Mouse (Mus musculus) embryonic facial prominence, embryonic 11.5 days (tissue): ENCODE data around the gene Psma6. TPM values are rescaled to one million over a fixed set of nuclear protein-coding genes. Genes with fewer than 3 reads are reported as not detected.

ENCODE experiments used
- ATAC-seq: fragments of 200-750 bp; cut with Nextera tagmentation; replicated peaks from 2 replicates; pipeline ENCODE4 v1.8.0; 2017; ENCODE audit warnings: low read depth; ENCODE audit not compliant: insufficient number of reproducible peaks, low FRiP score, low TSS enrichment
- DNase-seq: peaks from one replicate; pipeline ENCODE4 v3.0.0-alpha.2; 2015; ENCODE audit warnings: low spot score
- H3K27ac ChIP-seq: fragments of 300-500 bp; sonication (generic); replicated peaks from 2 replicates; pipeline ENCODE4 v1.5.1; 2014; ENCODE audit warnings: mild to moderate bottlenecking, low read depth, low read length, control low read depth
- H3K27me3 ChIP-seq: fragments of 300-500 bp; sonication (generic); 2 replicates; pipeline ENCODE4 v1.6.1; 2014; ENCODE audit warnings: mild to moderate bottlenecking, low read length, moderate library complexity, mixed read lengths; ENCODE audit not compliant: control insufficient read depth, insufficient read depth
- H3K36me3 ChIP-seq: fragments of 300-500 bp; sonication (generic); replicated peaks from 2 replicates; pipeline ENCODE4 v1.6.1; 2014; ENCODE audit warnings: low read depth, mild to moderate bottlenecking, low read length, moderate library complexity, mixed read lengths; ENCODE audit not compliant: control insufficient read depth, insufficient read depth
- H3K4me1 ChIP-seq: fragments of 300-500 bp; sonication (generic); 2 replicates; pipeline ENCODE4 v1.6.1; 2014; ENCODE audit warnings: low read length, mixed read lengths; ENCODE audit not compliant: control insufficient read depth, insufficient read depth
- H3K4me2 ChIP-seq: fragments of 300-500 bp; sonication (generic); 2 replicates; pipeline ENCODE4 v1.6.1; 2014; ENCODE audit warnings: low read depth, mild to moderate bottlenecking, control low read depth, low read length, moderate library complexity
- H3K4me3 ChIP-seq: fragments of 300-500 bp; sonication (generic); 2 replicates; pipeline ENCODE4 v1.5.1; 2014; ENCODE audit warnings: low read depth, low read length, control low read depth
- H3K9ac ChIP-seq: fragments of 300-500 bp; sonication (generic); replicated peaks from 2 replicates; pipeline ENCODE4 v1.6.1; 2014; ENCODE audit warnings: mild to moderate bottlenecking, control low read depth, low read length
- H3K9me3 ChIP-seq: fragments of 300-500 bp; sonication (generic); replicated peaks from 2 replicates; pipeline ENCODE4 v1.6.1; 2016; ENCODE audit warnings: mild to moderate bottlenecking, low read length, inconsistent platforms, mixed read lengths; ENCODE audit not compliant: control insufficient read depth
- WGBS: fragments of 180-500 bp; shearing (Covaris S2); extraction: QIAGEN DNeasy Blood & Tissue Kit; methylation state at CpG from one replicate; pipeline ENCODE4 v1.1.7; 2014; 5-methylcytosine and 5-hydroxymethylcytosine counted together
- polyA plus RNA-seq: library from polyadenylated mRNA; unstranded; fragments of >200 nt; fragmentation: Nextera tagmentation; extraction: Ambion mirVana; gene quantifications from 2 replicates; pipeline ENCODE4 v1.2.1, GENCODE M21; 2014

Gene Psma6
- polyA plus RNA-seq, 1 experiment from 2014 or later = 533 TPM

DNA sequence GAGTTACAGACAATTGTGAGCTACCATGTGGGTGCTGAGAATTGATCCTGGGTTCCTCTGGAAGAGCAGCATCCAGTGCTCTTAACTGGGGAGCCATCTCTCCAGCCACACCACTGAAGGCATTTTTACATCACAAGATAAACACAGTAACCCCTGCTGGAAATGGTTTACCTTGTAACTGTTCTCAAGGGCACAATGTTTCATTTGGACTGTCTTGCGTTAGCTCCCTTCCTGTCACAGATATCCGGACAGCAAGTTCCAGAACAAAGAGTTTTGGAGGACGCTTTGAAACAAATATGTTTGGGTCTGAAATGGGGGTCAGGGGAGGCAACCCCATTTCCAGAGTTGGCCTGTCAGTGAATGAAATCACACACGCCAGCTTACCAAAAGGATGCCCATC, 61.6 kb downstream of the Psma6 start:
- no peak for ATAC-seq
- no peaks in the 10 kb centered on the region for H3K27me3 ChIP-seq
- 73% methylated on average over 4 of the region's 4 CpGs for WGBS
- H3K27ac ChIP-seq = no peak overlapping the region
- H3K9me3 ChIP-seq = no peaks in the 10 kb centered on the region
- H3K9ac ChIP-seq = no peak overlapping the region
- H3K4me1 ChIP-seq = peaks cover 6% of the 10 kb centered on the region
- no peak overlapping the region for H3K4me2 ChIP-seq
- DNase-seq = no peak
- no peaks in the 10 kb centered on the region for H3K36me3 ChIP-seq
- H3K4me3 ChIP-seq = no peak overlapping the region

DNA sequence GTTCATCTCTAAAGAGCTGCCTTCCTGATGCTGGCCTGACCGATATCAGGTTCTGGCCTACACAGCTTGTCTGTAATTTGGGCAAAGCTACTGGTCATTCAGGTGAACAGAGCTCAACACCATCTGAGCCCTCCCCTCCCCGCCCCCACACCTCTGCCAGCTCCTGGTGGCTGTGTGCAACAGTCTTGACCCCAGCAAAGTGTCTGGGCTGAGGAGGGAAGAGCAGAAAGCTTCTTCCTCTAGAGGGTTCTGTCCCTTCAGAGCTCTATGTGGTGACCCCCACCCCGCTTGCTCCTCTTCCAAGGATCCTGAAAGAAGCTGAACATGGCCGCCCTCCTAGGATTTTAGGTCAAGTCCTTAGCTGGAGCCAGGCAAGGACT, 62.3 kb downstream of the Psma6 start:
- WGBS = 69% methylated on average over 4 of the region's 4 CpGs
- H3K9me3 ChIP-seq = no peaks in the 10 kb centered on the region
- no peak for DNase-seq
- no peak overlapping the region for H3K4me3 ChIP-seq
- peak overlapping the region; percentile 41 for H3K9ac ChIP-seq
- 0 out of 2 replicates have a peak, but pooled peaks have one; percentile 5 for ATAC-seq
- H3K4me1 ChIP-seq = peaks cover 6% of the 10 kb centered on the region
- H3K27me3 ChIP-seq = no peaks in the 10 kb centered on the region
- no peak overlapping the region for H3K4me2 ChIP-seq
- H3K27ac ChIP-seq = peak overlapping the region; percentile 75
- H3K36me3 ChIP-seq = no peaks in the 10 kb centered on the region

DNA sequence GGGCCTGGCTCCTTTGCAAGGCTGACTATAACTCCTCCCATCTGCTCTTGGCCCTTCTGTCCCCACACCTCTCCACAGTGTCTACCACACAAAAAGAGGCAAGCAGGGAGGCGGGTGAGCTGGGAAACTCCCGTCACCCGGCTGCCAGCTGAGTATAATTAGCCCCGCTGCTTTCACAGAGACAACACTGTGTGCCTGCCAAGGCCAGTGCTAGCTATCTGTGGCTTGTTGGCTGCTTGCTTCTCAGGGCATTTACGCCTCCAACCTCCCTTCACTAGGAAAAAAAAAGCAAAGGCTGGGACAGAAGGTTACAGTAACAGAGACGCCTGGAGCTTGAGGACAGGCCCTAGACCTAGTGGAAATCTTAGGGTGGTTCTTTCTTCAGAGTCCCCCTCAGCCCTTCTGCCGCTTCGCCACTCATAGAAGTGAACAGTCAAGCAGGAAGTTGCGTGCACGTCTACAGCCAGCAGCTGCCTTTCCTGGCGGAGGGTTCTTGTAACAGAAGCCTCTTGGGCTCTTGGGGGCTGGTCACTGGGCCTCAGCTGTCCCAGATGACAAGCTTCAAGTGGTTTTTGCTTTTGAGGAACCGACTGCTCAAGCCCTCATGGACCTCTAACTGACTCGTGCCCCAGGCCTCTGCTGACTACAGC, 62.8 kb downstream of the Psma6 start:
- 22% methylated on average over 13 of the region's 13 CpGs for WGBS
- DNase-seq = peak; percentile 61
- Histone ChIP-seq H3K4me2 (no peak overlapping the region), H3K4me3 (no peak overlapping the region), H3K27ac (peak overlapping the region; percentile 75), H3K9ac (peak overlapping the region; percentile 41), H3K9me3 (no peaks in the 10 kb centered on the region), H3K36me3 (no peaks in the 10 kb centered on the region), H3K27me3 (no peaks in the 10 kb centered on the region), H3K4me1 (peaks cover 6% of the 10 kb centered on the region)
- ATAC-seq = peak; percentile 81

DNA sequence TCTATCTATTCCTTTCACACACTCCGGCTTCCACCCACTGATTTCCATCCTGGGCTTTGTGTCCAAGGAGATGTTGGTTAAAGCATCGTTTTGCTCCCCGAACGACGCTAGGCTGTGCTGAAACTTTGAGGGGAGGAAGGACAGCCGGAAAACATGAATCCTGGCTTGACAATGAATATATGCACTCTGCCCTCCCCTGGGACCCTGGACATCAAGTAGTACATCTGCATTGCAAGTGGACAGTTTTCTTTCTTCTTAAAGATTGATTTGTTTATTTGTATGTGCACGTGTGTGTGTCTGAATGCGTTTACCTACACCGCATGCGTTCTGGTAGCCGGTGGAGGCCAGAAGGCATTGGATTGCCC, 63.4 kb downstream of the Psma6 start:
- H3K4me2 ChIP-seq = no peak overlapping the region
- WGBS = 78% methylated on average over 11 of the region's 11 CpGs
- H3K27ac ChIP-seq = no peak overlapping the region
- H3K36me3 ChIP-seq = no peaks in the 10 kb centered on the region
- H3K4me1 ChIP-seq = peaks cover 6% of the 10 kb centered on the region
- DNase-seq (no peak), ATAC-seq (no peak)
- H3K9me3 ChIP-seq = no peaks in the 10 kb centered on the region
- no peaks in the 10 kb centered on the region for H3K27me3 ChIP-seq
- no peak overlapping the region for H3K9ac ChIP-seq
- H3K4me3 ChIP-seq = no peak overlapping the region

DNA sequence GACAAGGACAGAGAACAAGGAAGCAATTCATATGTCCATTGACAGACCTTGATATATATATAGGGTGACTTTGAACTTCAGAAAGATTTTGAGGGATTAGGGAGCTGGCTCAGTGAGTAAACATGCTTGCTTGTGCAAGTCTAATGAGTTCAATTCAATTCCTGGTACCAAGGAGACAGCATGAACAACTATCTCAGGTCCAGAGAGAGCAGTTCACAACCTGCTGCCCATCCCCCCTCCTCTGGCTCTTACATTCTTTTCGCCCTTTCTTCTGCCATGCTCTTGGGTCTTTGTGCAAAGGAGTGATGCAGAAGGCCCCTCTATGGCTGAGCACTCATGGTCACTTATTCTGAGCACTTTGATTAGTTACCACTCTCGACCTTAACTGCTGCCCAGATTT, 64.4 kb downstream of the Psma6 start:
- no peak for ATAC-seq

DNA sequence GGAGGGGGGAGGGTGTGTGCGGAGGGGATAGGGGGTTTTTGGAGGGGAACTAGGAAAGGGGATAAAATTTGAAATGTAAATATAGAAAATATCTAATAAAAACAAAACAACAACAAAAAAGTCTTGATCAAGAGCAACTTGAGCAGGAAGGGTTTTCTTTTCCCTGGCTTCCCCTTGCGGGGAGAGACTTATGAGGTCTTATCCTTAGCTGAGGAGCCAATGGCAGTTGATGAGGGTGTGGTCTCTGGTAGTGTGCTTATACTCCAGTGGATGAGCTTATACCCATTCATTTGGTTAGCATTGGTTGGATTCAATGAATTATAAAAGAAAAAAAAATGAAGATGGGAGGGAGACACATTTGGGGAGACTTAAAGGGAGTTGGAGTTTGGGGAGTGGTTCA, 65.0 kb downstream of the Psma6 start:
- WGBS = 90% methylated on average over 2 of the region's 2 CpGs
- DNase-seq = no peak
- H3K4me3 ChIP-seq = no peak overlapping the region
- no peaks in the 10 kb centered on the region for H3K36me3 ChIP-seq
- H3K27me3 ChIP-seq = no peaks in the 10 kb centered on the region
- H3K4me2 ChIP-seq = no peak overlapping the region
- no peak overlapping the region for H3K9ac ChIP-seq
- no peak for ATAC-seq
- H3K27ac ChIP-seq = no peak overlapping the region
- H3K9me3 ChIP-seq = no peaks in the 10 kb centered on the region
- peaks cover 6% of the 10 kb centered on the region for H3K4me1 ChIP-seq

More for the DNA sequence above, 64.4 kb downstream of the Psma6 start:
- Histone ChIP-seq H3K9me3 (no peaks in the 10 kb centered on the region), H3K27me3 (no peaks in the 10 kb centered on the region), H3K4me1 (peaks cover 6% of the 10 kb centered on the region), H3K27ac (no peak overlapping the region), H3K9ac (no peak overlapping the region), H3K36me3 (no peaks in the 10 kb centered on the region), H3K4me3 (no peak overlapping the region), H3K4me2 (no peak overlapping the region)
- DNase-seq = no peak
- 81% methylated on average over 2 of the region's 2 CpGs for WGBS

DNA sequence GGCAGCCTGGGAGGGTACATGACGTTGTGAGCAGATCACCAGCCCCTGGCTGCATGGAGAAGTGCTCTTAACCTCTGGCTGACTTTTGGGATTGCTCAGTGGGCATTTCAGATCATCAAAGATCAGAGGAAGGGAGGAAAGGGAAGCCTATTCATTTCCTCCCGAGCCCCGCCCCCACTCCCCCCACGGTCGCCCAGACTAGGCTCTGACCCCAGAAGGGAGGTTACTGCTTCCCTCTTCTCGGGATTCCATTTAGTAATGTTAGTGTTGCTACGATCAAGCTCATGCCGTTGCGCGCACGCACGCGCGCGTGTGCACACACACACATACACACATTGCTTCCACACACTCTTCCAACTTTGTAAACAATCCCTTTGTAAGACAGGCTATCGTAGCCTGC, 66.4 kb downstream of the Psma6 start:
- H3K9me3 ChIP-seq = no peaks in the 10 kb centered on the region
- WGBS = 51% methylated on average over 16 of the region's 16 CpGs
- H3K4me3 ChIP-seq = no peak overlapping the region
- no peaks in the 10 kb centered on the region for H3K27me3 ChIP-seq
- no peak overlapping the region for H3K9ac ChIP-seq
- DNase-seq (peak; percentile 38), ATAC-seq (no peak)
- peaks cover 6% of the 10 kb centered on the region for H3K4me1 ChIP-seq
- H3K27ac ChIP-seq = no peak overlapping the region
- H3K4me2 ChIP-seq = no peak overlapping the region; the same call in 1 of the 2 replicates
- H3K36me3 ChIP-seq = no peaks in the 10 kb centered on the region

DNA sequence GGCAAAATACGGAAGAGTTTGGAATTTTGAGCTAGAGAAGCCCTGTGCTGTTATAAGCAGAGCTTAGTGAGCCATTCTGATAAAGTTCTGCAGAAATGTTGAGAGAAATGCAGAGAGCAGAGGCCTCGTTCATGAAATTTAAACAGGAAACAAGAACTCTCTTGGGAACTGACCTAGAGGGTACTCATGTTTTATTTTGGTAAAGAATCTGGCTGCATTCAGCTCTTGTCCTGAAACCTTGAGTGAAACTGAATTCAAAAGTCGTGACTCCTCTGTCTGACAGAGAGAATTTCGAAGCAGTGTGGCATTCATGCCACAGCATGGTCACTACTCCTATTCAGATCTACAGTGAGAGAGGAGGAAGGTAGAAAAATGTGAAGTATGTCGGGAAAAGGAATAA, 68.8 kb downstream of the Psma6 start:
- Histone ChIP-seq H3K4me1 (no peaks in the 10 kb centered on the region; the same call in 1 of the 2 replicates), H3K27me3 (no peaks in the 10 kb centered on the region), H3K9me3 (no peaks in the 10 kb centered on the region), H3K4me2 (no peak overlapping the region), H3K27ac (peak overlapping the region; percentile 54), H3K36me3 (no peaks in the 10 kb centered on the region), H3K9ac (no peak overlapping the region), H3K4me3 (no peak overlapping the region)
- ATAC-seq = no peak
- WGBS = 29% methylated on average over 5 of the region's 5 CpGs
- DNase-seq = peak; percentile 66
